Mouse (Mus musculus) liver, embryonic 16.5 days (tissue): ENCODE data around the gene Speer4b. TPM values are rescaled to one million over a fixed set of nuclear protein-coding genes. Genes with fewer than 3 reads are reported as not detected.

ENCODE experiments used
- ATAC-seq: fragments of 200-750 bp; cut with Nextera tagmentation; 2 replicates; pipeline ENCODE4 v1.8.0; 2017; ENCODE audit warnings: low read depth, mild to moderate bottlenecking, moderate number of reproducible peaks, moderate library complexity
- H3K27ac ChIP-seq: fragments of 300-500 bp; sonication (generic); 2 replicates; pipeline ENCODE4 v1.5.1; 2014; ENCODE audit warnings: mild to moderate bottlenecking, low read length
- H3K27me3 ChIP-seq: fragments of 300-500 bp; sonication (generic); 2 replicates; pipeline ENCODE4 v1.6.1; 2014; ENCODE audit warnings: low read depth, low read length, mixed read lengths; ENCODE audit not compliant: control insufficient read depth, insufficient read depth
- H3K36me3 ChIP-seq: fragments of 300-500 bp; sonication (generic); 2 replicates; pipeline ENCODE4 v1.6.1; 2014; ENCODE audit warnings: mild to moderate bottlenecking; ENCODE audit not compliant: control insufficient read depth, insufficient read depth
- H3K4me1 ChIP-seq: fragments of 300-500 bp; sonication (generic); 2 replicates; pipeline ENCODE4 v1.6.1; 2014; ENCODE audit warnings: low read depth, low read length, mixed read lengths; ENCODE audit not compliant: control insufficient read depth
- H3K4me2 ChIP-seq: fragments of 300-500 bp; sonication (generic); 2 replicates; pipeline ENCODE4 v1.6.1; 2014; ENCODE audit warnings: low read depth, low read length, mixed read lengths
- H3K4me3 ChIP-seq: fragments of 300-500 bp; sonication (generic); 2 replicates; pipeline ENCODE4 v1.5.1; 2014; ENCODE audit warnings: low read depth, mild to moderate bottlenecking, low read length
- H3K9ac ChIP-seq: fragments of 300-500 bp; sonication (generic); 2 replicates; pipeline ENCODE4 v1.6.1; 2014; ENCODE audit warnings: low read depth, low read length
- H3K9me3 ChIP-seq: fragments of 300-500 bp; sonication (generic); replicated peaks from 2 replicates; pipeline ENCODE4 v1.6.1; 2016; ENCODE audit warnings: low read length; ENCODE audit not compliant: control insufficient read depth
- WGBS: fragments of 180-500 bp; shearing (Covaris S2); extraction: QIAGEN DNeasy Blood & Tissue Kit; methylation state at CpG from one replicate; pipeline ENCODE4 v1.1.7; 2014; ENCODE audit not compliant: insufficient replicate concordance; 5-methylcytosine and 5-hydroxymethylcytosine counted together
- polyA plus RNA-seq: library from polyadenylated mRNA; unstranded; fragments of >200 nt; fragmentation: Nextera tagmentation; extraction: Ambion mirVana; gene quantifications from 2 replicates; pipeline ENCODE4 v1.2.1, GENCODE M21; 2015

Speer4b gene
- polyA plus RNA-seq, 1 experiment from 2014 or later: not detected

GRCm38 (mm10) chr5:27457686-27458085 lies 43.6 kb downstream of the Speer4b start:
- Histone ChIP-seq H3K4me1 (no peaks in the 10 kb centered on the region), H3K9me3 (no peaks in the 10 kb centered on the region), H3K36me3 (no peaks in the 10 kb centered on the region), H3K4me2 (no peak overlapping the region), H3K9ac (no peak overlapping the region), H3K4me3 (no peak overlapping the region), H3K27ac (no peak overlapping the region), H3K27me3 (no peaks in the 10 kb centered on the region)
- ATAC-seq: no peak
- WGBS: 36% methylated on average over 1 of the region's 1 CpGs

GRCm38 (mm10) chr5:27456981-27457380 lies 44.3 kb downstream of the Speer4b start:
- Histone ChIP-seq H3K4me3 (no peak overlapping the region), H3K4me1 (no peaks in the 10 kb centered on the region), H3K9ac (no peak overlapping the region), H3K27me3 (no peaks in the 10 kb centered on the region), H3K4me2 (no peak overlapping the region), H3K9me3 (no peaks in the 10 kb centered on the region), H3K36me3 (no peaks in the 10 kb centered on the region), H3K27ac (no peak overlapping the region)
- 59% methylated on average over 1 of the region's 1 CpGs for WGBS
- ATAC-seq: no peak

- H3K27ac ChIP-seq: no peak overlapping the region
- no peak overlapping the region for H3K4me2 ChIP-seq
- H3K9ac ChIP-seq: no peak overlapping the region
- H3K27me3 ChIP-seq: no peaks in the 10 kb centered on the region
- ATAC-seq: no peak
- WGBS: 63% methylated on average over 3 of the region's 3 CpGs
- no peaks in the 10 kb centered on the region for H3K9me3 ChIP-seq
- H3K4me1 ChIP-seq: no peaks in the 10 kb centered on the region
- no peak overlapping the region for H3K4me3 ChIP-seq
- no peaks in the 10 kb centered on the region for H3K36me3 ChIP-seq
These were observed 46.9 kb downstream of the Speer4b start for GRCm38 (mm10) chr5:27454386-27454785.

GRCm38 (mm10) chr5:27453201-27453845 lies 47.9 kb downstream of the Speer4b start:
- no peak for ATAC-seq

More at GRCm38 (mm10) chr5:27453201-27453845, 47.9 kb downstream of the Speer4b start:
- H3K9ac ChIP-seq: no peak overlapping the region
- H3K36me3 ChIP-seq: no peaks in the 10 kb centered on the region
- WGBS: 35% methylated on average over 3 of the region's 3 CpGs
- no peaks in the 10 kb centered on the region for H3K4me1 ChIP-seq
- no peaks in the 10 kb centered on the region for H3K9me3 ChIP-seq
- H3K4me2 ChIP-seq: no peak overlapping the region
- H3K27ac ChIP-seq: no peak overlapping the region
- H3K27me3 ChIP-seq: no peaks in the 10 kb centered on the region
- no peak overlapping the region for H3K4me3 ChIP-seq
